8 mouse cellular contexts compared by ENCODE assay signal in genomic region chr14:54781610-54782365, GRCm38 (mm10). TPM values are rescaled to one million over a fixed set of nuclear protein-coding genes. Genes with fewer than 3 reads are reported as not detected.
DNase-seq lines count a peak whose midpoint lies in the region; ATAC-seq and TF ChIP-seq lines count a peak whose summit lies in the region.

TSS of gene Slc7a8 (minus strand) at chr14:54781946.

- H3K4me2 ChIP-seq in hindbrain, postnatal 0 days (ENCODE audit: low read depth, low read length) = peak within 1 kb of the TSS; percentile 76

- 3% methylated on average over 37 of the region's 37 CpGs for WGBS in hindbrain, postnatal 0 days

- peak within 1 kb of the TSS; percentile 83 for H3K27ac ChIP-seq in hindbrain, postnatal 0 days

- ATAC-seq in hindbrain, postnatal 0 days = peak; percentile 80
- ATAC-seq in megakaryocyte progenitor cell, adult 5-6 weeks (replicated peaks; ENCODE audit: poor library complexity) = peak; percentile 72
- ATAC-seq in erythroid progenitor cell, adult 5-6 weeks (replicated peaks; ENCODE audit: low FRiP score, poor library complexity, severe bottlenecking) = no peak

- TF ChIP-seq CTCF in hindbrain, postnatal 0 days (IDR thresholded peaks at IDR 0.05; ENCODE audit: low read depth) = no peak

- peak within 1 kb of the TSS; percentile 55 for H3K4me3 ChIP-seq in hindbrain, postnatal 0 days (ENCODE audit: low read length)

- peak; percentile 33 for DNase-seq in WW6 (ENCODE audit: low read depth, low spot score)
- DNase-seq in cerebellum, postnatal 4 days (ENCODE audit: low spot score in 2 of 2) = peak; percentile 41 to 60
- DNase-seq in gastrocnemius, postnatal 10 days = peak; percentile 46
- DNase-seq in hindbrain, postnatal 0 days (ENCODE audit: low spot score) = peak; percentile 79
- DNase-seq in left cerebral cortex, postnatal 14 days (ENCODE audit: low spot score in 2 of 2) = peak; percentile 63 to 82
- DNase-seq in right cerebral cortex, postnatal 25 days = peak; percentile 81

- no peaks in the 10 kb centered on the region for H3K9me3 ChIP-seq in hindbrain, postnatal 0 days (ENCODE audit: low read length)

- H3K27me3 ChIP-seq in hindbrain, postnatal 0 days (ENCODE audit: insufficient read depth, low read length) = no peaks in the 10 kb centered on the region

- 0 out of 2 replicates have a peak, but pooled peaks cover 5% of the 10 kb centered on the region for H3K4me1 ChIP-seq in hindbrain, postnatal 0 days (ENCODE audit: insufficient read depth, low read length)

- H3K9ac ChIP-seq in hindbrain, postnatal 0 days (replicated peaks; ENCODE audit: low read length) = peak within 1 kb of the TSS; percentile 61

- H3K36me3 ChIP-seq in hindbrain, postnatal 0 days (ENCODE audit: insufficient read depth, low read length) = no peaks in the 10 kb centered on the region

- intact Hi-C loops in left cerebral cortex, postnatal 14 days (cut with DNase I) = loop anchor here (2.0 kb wide), 1 partner anchor 67 kb away; no protein-coding TSS in a partner anchor

RNA-seq across cellular contexts. Expression of gene Slc7a8, which starts in this region (rescaled TPM):
- 1 to 10 TPM; 5.7 to 7.5 TPM for total RNA-seq in gastrocnemius, postnatal 10 days (2021)
- total RNA-seq in hindbrain, postnatal 0 days (2014; rRNA removed) = 8.9 and 10.6 TPM in 2 replicates
- 7.9 and 9.3 TPM in 2 replicates for polyA plus RNA-seq in hindbrain, postnatal 0 days (2015; fragmentation: Nextera tagmentation; extraction: Ambion mirVana)
- 10 to 100 TPM; 68.7 to 70.6 TPM for total RNA-seq in left cerebral cortex, postnatal 14 days (2021)
- total RNA-seq in megakaryocyte progenitor cell, adult 5-6 weeks (2015) = 4.7 and 7.7 TPM in 2 replicates
- 1.4 and 2.0 TPM in 2 replicates for total RNA-seq in megakaryocyte progenitor cell, adult 5-6 weeks (2017)
- total RNA-seq in erythroid progenitor cell, adult 5-6 weeks (2015; ENCODE audit: low replicate concordance) = 7.1 and 11.9 TPM in 2 replicates
- total RNA-seq in erythroid progenitor cell, adult 5-6 weeks (2017; ENCODE audit: low replicate concordance) = 2.6 and 3.0 TPM in 2 replicates
